Mouse (Mus musculus) stomach, postnatal 0 days (tissue): ENCODE measurements around the gene Msi2.

Experiments
- CTCF ChIP-seq: IDR thresholded peaks from 2 replicates; pipeline ENCODE4 v1.5.1; 2016; ENCODE audit warnings: antibody characterized with exemption, low read depth, mild to moderate bottlenecking, moderate library complexity
- EP300 ChIP-seq: optimal IDR thresholded peaks from 2 replicates; pipeline ENCODE3; 2016; ENCODE audit warnings: antibody characterized with exemption

DNA sequence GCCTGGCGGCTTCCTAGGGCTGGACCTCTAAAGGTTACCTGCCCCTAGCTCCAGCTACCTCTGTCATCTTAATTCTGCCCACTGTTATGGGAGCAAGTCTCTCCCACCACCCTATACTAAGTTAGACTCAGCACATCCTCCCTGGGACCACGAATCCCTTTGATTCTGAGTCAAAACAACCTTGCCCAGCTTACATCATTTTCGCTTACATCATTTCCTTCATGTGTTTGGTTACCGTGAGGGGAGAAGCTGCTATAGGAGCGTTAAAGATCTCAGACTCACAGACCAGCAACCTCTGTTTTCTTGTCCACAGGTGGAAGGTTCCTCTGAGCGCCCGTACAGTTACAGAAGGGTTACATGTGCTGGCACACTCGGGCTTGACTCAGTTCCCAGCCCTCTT, 288.0 kb downstream of the Msi2 start:
- TF ChIP-seq CTCF = no peak
- TF ChIP-seq EP300 = no peak
